Mouse (Mus musculus) adrenal gland, postnatal 25 days (tissue): Measurements from ENCODE around the gene Lrmda. TPM values are rescaled to one million over a fixed set of nuclear protein-coding genes. Genes with fewer than 3 reads are reported as not detected.

Source experiments
- DNase-seq: peaks from one replicate; pipeline ENCODE4 v3.0.0; 2021; ENCODE audit warnings: mixed read lengths
- total RNA-seq: library from RNA; stranded (reverse); gene quantifications from 2 replicates; pipeline ENCODE4 v1.2.3, GENCODE M21; 2021

Gene Lrmda
- total RNA-seq, 1 experiment from 2014 or later = 5.6 TPM

- no peak for DNase-seq
Observed at GRCm38 (mm10) chr14:22093124-22093523, 73.6 kb downstream of the Lrmda start.

- DNase-seq = no peak
Observed at GRCm38 (mm10) chr14:22101961-22102805, 82.7 kb downstream of the Lrmda start.

GRCm38 (mm10) chr14:22105855-22106254 is 86.3 kb downstream of the Lrmda start:
- DNase-seq = no peak

- DNase-seq = no peak
Observed at GRCm38 (mm10) chr14:22106777-22107176, 87.3 kb downstream of the Lrmda start.

- no peak for DNase-seq
Observed at GRCm38 (mm10) chr14:22109423-22109822, 89.9 kb downstream of the Lrmda start.

GRCm38 (mm10) chr14:22113463-22114361 is 94.2 kb downstream of the Lrmda start:
- DNase-seq = no peak

GRCm38 (mm10) chr14:22114651-22115351 is 95.3 kb downstream of the Lrmda start:
- no peak for DNase-seq

- no peak for DNase-seq
Observed at GRCm38 (mm10) chr14:22118096-22118495, 98.6 kb downstream of the Lrmda start.

GRCm38 (mm10) chr14:22118512-22118911 is 99.0 kb downstream of the Lrmda start:
- DNase-seq = no peak

- no peak for DNase-seq
Observed at GRCm38 (mm10) chr14:22126276-22126675, 106.8 kb downstream of the Lrmda start.

- DNase-seq = no peak
Observed at GRCm38 (mm10) chr14:22126859-22127258, 107.3 kb downstream of the Lrmda start.

- DNase-seq = no peak
Observed at GRCm38 (mm10) chr14:22130950-22131585, 111.6 kb downstream of the Lrmda start.

- DNase-seq = no peak
Observed at GRCm38 (mm10) chr14:22139281-22139680, 119.8 kb downstream of the Lrmda start.

- DNase-seq = no peak
Observed at GRCm38 (mm10) chr14:22144014-22144413, 124.5 kb downstream of the Lrmda start.

GRCm38 (mm10) chr14:22145863-22146262 is 126.4 kb downstream of the Lrmda start:
- no peak for DNase-seq

GRCm38 (mm10) chr14:22146508-22147044 is 127.1 kb downstream of the Lrmda start:
- DNase-seq = no peak

- DNase-seq = no peak
Observed at GRCm38 (mm10) chr14:22147341-22148024, 128.0 kb downstream of the Lrmda start.

- no peak for DNase-seq
Observed at GRCm38 (mm10) chr14:22152701-22153100, 133.2 kb downstream of the Lrmda start.

GRCm38 (mm10) chr14:22154096-22154495 is 134.6 kb downstream of the Lrmda start:
- no peak for DNase-seq

GRCm38 (mm10) chr14:22155034-22155433 is 135.5 kb downstream of the Lrmda start:
- DNase-seq = no peak

- no peak for DNase-seq
Observed at GRCm38 (mm10) chr14:22155512-22156026, 136.1 kb downstream of the Lrmda start.
